17 mouse cellular contexts compared by ENCODE assay signal in genomic region chr1:136361373-136361772, GRCm38 (mm10). TPM values are rescaled to one million over a fixed set of nuclear protein-coding genes. Genes with fewer than 3 reads are reported as not detected.
DNase-seq lines count a peak whose midpoint lies in the region; TF ChIP-seq lines count a peak whose summit lies in the region.
"Had no signal": no experiment of that assay in that cellular context is flagged by ENCODE, and none has a peak within 500 bp of the region (broad histone marks: within the 10 kb centered on the region; RNA-seq: fewer than 3 reads in every experiment).

No protein-coding gene starts in this region.

- H3K4me3 ChIP-seq in layer of hippocampus, adult 2 months, result no peak overlapping the region
- H3K4me3 ChIP-seq: forebrain, embryonic 12.5 days; gastrocnemius, adult 2 months; heart, embryonic 15.5 days; liver, embryonic 12.5 days; midbrain, embryonic 15.5 days had no signal

- intact Hi-C loops in heart, postnatal 36 days (cut with DNase I), result no loop called here

- no peak for TF ChIP-seq CTCF in layer of hippocampus, adult 2 months (conservative IDR thresholded peaks at IDR 0.05)

- peak; percentile 25 for DNase-seq in heart, adult 11 months
- DNase-seq in heart, postnatal 36 days, result no peak
- DNase-seq in layer of hippocampus, adult 2 months (ENCODE audit: low spot score in 2 of 2), result no peak
- no peak for DNase-seq in layer of hippocampus, adult 9-11 months
- DNase-seq in Muller cell, postnatal 12 days (ENCODE audit: inconsistent ontology term), result peak; percentile 84
- peak; percentile 56 for DNase-seq in kidney, postnatal 14 days
- no peak for DNase-seq in cerebellum, adult 8-10 months
- no peak for DNase-seq in adipocyte (ENCODE audit: low spot score)
- DNase-seq: cerebellum, adult 11-12 months; gastrocnemius, adult 2 months; heart, adult 18-20 months; right cerebral cortex, postnatal 25 days; thymus, postnatal 4 days had no signal

- peak overlapping the region; percentile 80 for H3K27ac ChIP-seq in layer of hippocampus, adult 2 months
- H3K27ac ChIP-seq: forebrain, embryonic 12.5 days; gastrocnemius, adult 2 months; heart, embryonic 15.5 days; liver, embryonic 12.5 days; midbrain, embryonic 15.5 days had no signal

RNA-seq across cellular contexts. Expression of gene Camsap2, which starts 15.5 kb away (rescaled TPM):
- total RNA-seq in heart, postnatal 36 days (2021), result 10 to 100 TPM; 23.7 to 24.5 TPM
- 100 to 1,000 TPM; 132 to 141 TPM for total RNA-seq in layer of hippocampus, adult 2 months (2021)

RNA-seq across cellular contexts. Expression of gene Ddx59, which starts 53.7 kb away (rescaled TPM):
- total RNA-seq in heart, postnatal 36 days (2021), result 10 to 100 TPM; 11.9 to 14.2 TPM
- 10 to 100 TPM in 1 of 2 experiments, 1 to 10 TPM in 1; 9.7 to 11.2 TPM for total RNA-seq in layer of hippocampus, adult 2 months (2021)

Comparison
In these comparisons a context has a peak if more than half of its experiments do, and no peak if none do; other contexts are left out.
1. DNase-seq: peak in heart, adult 11 months (single experiment), Muller cell, postnatal 12 days (single experiment) and kidney, postnatal 14 days (single experiment); none in heart, postnatal 36 days (0 of 2), layer of hippocampus, adult 2 months (0 of 2), layer of hippocampus, adult 9-11 months (single experiment), cerebellum, adult 8-10 months (single experiment) and adipocyte (single experiment).
2. RNA of gene Camsap2, which starts 15.5 kb away (total RNA-seq): 132 to 141 TPM in layer of hippocampus, adult 2 months; 23.7 to 24.5 TPM in heart, postnatal 36 days; every median in the first group is over 4 times any median in the second.